15 mouse cellular contexts compared by ENCODE assay signal in the genomic region with DNA sequence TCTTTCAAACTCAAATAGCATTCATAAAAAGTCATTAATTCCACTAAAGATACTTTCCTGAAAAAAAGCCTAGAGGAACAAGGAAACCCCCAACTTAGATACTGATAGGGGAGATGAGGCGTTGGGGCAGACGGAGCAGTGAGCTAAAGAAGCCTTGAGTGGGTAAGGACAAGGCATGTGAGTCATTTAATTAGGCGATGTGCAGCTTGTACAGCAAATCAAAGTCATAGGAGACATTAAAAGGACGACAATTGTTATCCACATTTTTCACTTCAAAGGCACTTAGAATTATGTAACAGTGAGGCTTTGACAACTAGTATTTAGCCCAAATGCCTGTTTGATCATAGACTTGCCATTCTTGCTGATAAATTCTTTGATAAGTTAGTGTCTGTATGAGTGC.
"Had no signal": no experiment of that assay in that cellular context is flagged by ENCODE, and none has a peak within 500 bp of the region (broad histone marks: within the 10 kb centered on the region; RNA-seq: fewer than 3 reads in every experiment).

No protein-coding gene starts in this region.

- DNase-seq: cerebellum, adult 9-11 months; cerebellum, postnatal 10 days; cerebellum, postnatal 14 days; cerebellum, postnatal 25 days; cerebellum, postnatal 36 days; embryo, embryonic 11 days; forebrain, postnatal 0 days; gastrocnemius, adult 2 months; gastrocnemius, postnatal 10 days; gastrocnemius, postnatal 14 days; gastrocnemius, postnatal 25 days; gastrocnemius, postnatal 36 days; heart, adult 11 months; heart, adult 18-20 months; heart, adult 2 months had no signal
